In the genomic region with DNA sequence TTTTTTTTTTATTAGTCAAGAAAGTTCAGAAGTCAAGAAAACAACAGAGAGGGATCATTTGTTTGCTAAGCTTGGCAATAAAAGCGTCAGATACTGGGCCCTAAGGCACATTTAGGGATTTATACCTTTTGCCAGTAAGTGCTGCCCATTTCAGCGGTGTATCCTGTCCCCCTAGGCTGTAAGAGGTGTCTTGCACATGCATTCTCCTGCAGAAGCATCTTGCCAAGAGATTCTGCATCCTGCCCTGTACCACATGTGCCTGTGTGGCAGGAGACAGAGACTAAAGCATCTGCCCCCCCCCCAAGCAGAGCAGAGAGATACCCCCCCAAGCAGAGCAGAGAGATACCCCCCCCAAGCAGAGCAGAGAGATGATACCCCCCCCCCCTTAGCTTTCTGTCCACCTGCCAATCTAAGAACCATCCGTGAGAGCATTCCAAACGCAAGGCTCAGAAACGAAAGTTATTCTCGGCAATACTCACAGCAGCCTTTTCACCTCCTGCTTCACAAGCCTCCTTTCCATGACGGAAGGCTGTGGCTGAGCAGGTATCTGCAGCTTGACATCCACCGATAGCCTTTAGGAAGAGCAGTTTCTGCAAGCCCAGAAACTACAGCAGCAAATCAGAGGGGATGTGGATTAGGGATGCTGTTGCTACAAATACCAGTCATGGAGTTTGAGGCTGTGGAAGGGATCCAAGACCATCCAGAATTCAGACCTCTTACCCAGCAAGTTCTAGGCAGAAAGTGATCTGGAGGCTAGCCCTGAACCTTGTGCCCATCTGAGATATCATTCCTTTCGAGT, we compare ENCODE assay signal across 10 mouse cellular contexts. TPM values are rescaled to one million over a fixed set of nuclear protein-coding genes. Genes with fewer than 3 reads are reported as not detected.
A peak's percentile ranks its signal among the peaks of the same experiment; 100 is the strongest.
DNase-seq lines count a peak whose midpoint lies in the region; ATAC-seq and TF ChIP-seq lines count a peak whose summit lies in the region.
"Had no signal": no experiment of that assay in that cellular context is flagged by ENCODE, and none has a peak within 500 bp of the region (broad histone marks: within the 10 kb centered on the region; RNA-seq: fewer than 3 reads in every experiment).

D630023F18Rik (minus strand) TSS at position 641 of the 799 bp plus-strand sequence.

- H3K4me1 ChIP-seq in heart, embryonic 14.5 days (ENCODE audit: control insufficient read depth in 2 of 2, insufficient read depth in 2 of 2, low read length in 2 of 2), result no peaks in the 10 kb centered on the region
- H3K4me1 ChIP-seq in forebrain, embryonic 16.5 days (replicated peaks; ENCODE audit: control insufficient read depth, insufficient read depth, low read length), result no peaks in the 10 kb centered on the region
- H3K4me1 ChIP-seq in limb, embryonic 14.5 days (ENCODE audit: control insufficient read depth, insufficient read depth, low read length), result no peaks in the 10 kb centered on the region

- peak within 1 kb of the TSS; percentile 9 to 41 for H3K4me3 ChIP-seq in heart, embryonic 14.5 days (ENCODE audit: control insufficient read depth in 1 of 2, insufficient read depth in 1 of 2, low read depth in 1 of 2, low read length in 2 of 2)
- peak within 1 kb of the TSS; percentile 32 for H3K4me3 ChIP-seq in forebrain, embryonic 16.5 days (replicated peaks; ENCODE audit: low read length)
- no peak within 1 kb of the TSS for H3K4me3 ChIP-seq in limb, embryonic 14.5 days (replicated peaks; ENCODE audit: low read length)

- H3K9me3 ChIP-seq in heart, embryonic 14.5 days (ENCODE audit: control insufficient read depth, low read length), result no peaks in the 10 kb centered on the region
- H3K9me3 ChIP-seq in forebrain, embryonic 16.5 days (ENCODE audit: control insufficient read depth, low read length), result no peaks in the 10 kb centered on the region
- no peaks in the 10 kb centered on the region for H3K9me3 ChIP-seq in limb, embryonic 14.5 days (ENCODE audit: control insufficient read depth, low read length)

- WGBS in heart, embryonic 14.5 days, result 19% methylated on average over 9 of the region's 9 CpGs
- WGBS in forebrain, embryonic 16.5 days, result 19% methylated on average over 9 of the region's 9 CpGs
- 26% methylated on average over 9 of the region's 9 CpGs for WGBS in limb, embryonic 14.5 days

- H3K36me3 ChIP-seq in heart, embryonic 14.5 days (ENCODE audit: control insufficient read depth, insufficient read depth, low read length), result no peaks in the 10 kb centered on the region
- no peaks in the 10 kb centered on the region for H3K36me3 ChIP-seq in forebrain, embryonic 16.5 days (ENCODE audit: control insufficient read depth, insufficient read depth)
- no peaks in the 10 kb centered on the region for H3K36me3 ChIP-seq in limb, embryonic 14.5 days (ENCODE audit: control insufficient read depth, insufficient read depth, low read length)

- H3K27me3 ChIP-seq in heart, embryonic 14.5 days (ENCODE audit: control insufficient read depth, insufficient read depth, low read length), result no peaks in the 10 kb centered on the region
- no peaks in the 10 kb centered on the region for H3K27me3 ChIP-seq in forebrain, embryonic 16.5 days (replicated peaks; ENCODE audit: control insufficient read depth, insufficient read depth, low read length)
- no peaks in the 10 kb centered on the region for H3K27me3 ChIP-seq in limb, embryonic 14.5 days (ENCODE audit: control insufficient read depth, insufficient read depth, low read length)
- H3K27me3 ChIP-seq: Patski had no signal

- ATAC-seq in heart, embryonic 14.5 days (ENCODE audit: insufficient number of reproducible peaks, insufficient read depth, low FRiP score, low read depth), result no peak
- no peak for ATAC-seq in forebrain, embryonic 16.5 days
- no peak for ATAC-seq in limb, embryonic 14.5 days (ENCODE audit: low FRiP score, low read depth)
- ATAC-seq: Patski had no signal

- no peak for DNase-seq in heart, postnatal 10 days
- DNase-seq in Muller cell, postnatal 12 days (ENCODE audit: inconsistent ontology term), result peak; percentile 29
- DNase-seq in limb, embryonic 14.5 days (ENCODE audit: low spot score), result no peak
- no peak for DNase-seq in spleen, postnatal 10 days (ENCODE audit: low spot score in 2 of 2)
- DNase-seq in gastrocnemius, postnatal 10 days, result no peak
- no peak for DNase-seq in thymus, postnatal 14 days

- H3K9ac ChIP-seq in heart, embryonic 14.5 days (ENCODE audit: low read length), result no peak within 1 kb of the TSS
- H3K9ac ChIP-seq in forebrain, embryonic 16.5 days (replicated peaks; ENCODE audit: low read depth, low read length), result no peak within 1 kb of the TSS
- no peak within 1 kb of the TSS for H3K9ac ChIP-seq in limb, embryonic 14.5 days (ENCODE audit: low read depth, low read length, severe bottlenecking)

- no peak for TF ChIP-seq POLR2A in limb, embryonic 14.5 days (IDR thresholded peaks at IDR 0.05; ENCODE audit: borderline replicate concordance, extremely low read depth, insufficient read depth, insufficient read length)

- no peak within 1 kb of the TSS for H3K27ac ChIP-seq in heart, embryonic 14.5 days (replicated peaks in 1 of 2; ENCODE audit: control insufficient read depth in 1 of 2, insufficient read depth in 1 of 2, low read depth in 2 of 2, low read length in 2 of 2)
- H3K27ac ChIP-seq in forebrain, embryonic 16.5 days (ENCODE audit: low read length), result no peak within 1 kb of the TSS
- H3K27ac ChIP-seq in limb, embryonic 14.5 days (replicated peaks; ENCODE audit: low read depth, low read length), result no peak within 1 kb of the TSS

- intact Hi-C loops in heart, postnatal 10 days (cut with DNase I), result no loop called here

- peak within 1 kb of the TSS; percentile 42 for H3K4me2 ChIP-seq in heart, embryonic 14.5 days (ENCODE audit: low read length)
- H3K4me2 ChIP-seq in forebrain, embryonic 16.5 days (ENCODE audit: low read length), result peak within 1 kb of the TSS; percentile 52
- 0 out of 2 replicates have a peak within 1 kb of the TSS, but pooled peaks have one; percentile 26 for H3K4me2 ChIP-seq in limb, embryonic 14.5 days (replicated peaks; ENCODE audit: low read depth, low read length, severe bottlenecking)

RNA-seq across cellular contexts. Expression of gene D630023F18Rik, which starts in this region (rescaled TPM):
- 0.23 and 0.43 TPM in 2 replicates for polyA plus RNA-seq in heart, embryonic 14.5 days (2014; fragmentation: Nextera tagmentation; extraction: Ambion mirVana)
- total RNA-seq in heart, postnatal 10 days (2021), result not detected
- 1.5 and 2.9 TPM in 2 replicates for polyA plus RNA-seq in forebrain, embryonic 16.5 days (2015; fragmentation: Nextera tagmentation; extraction: Ambion mirVana)
- 0.24 and 0.32 TPM in 2 replicates for polyA plus RNA-seq in limb, embryonic 14.5 days (2012; rRNA removed)
- 0.37 and 0.44 TPM in 2 replicates for polyA plus RNA-seq in limb, embryonic 14.5 days (2014; fragmentation: Nextera tagmentation; extraction: Ambion mirVana)
- not detected for total RNA-seq in gastrocnemius, postnatal 10 days (2021)
- polyA plus RNA-seq: spleen, adult 2 months had no signal
